20 mouse cellular contexts compared by ENCODE assay signal in the genomic region with DNA sequence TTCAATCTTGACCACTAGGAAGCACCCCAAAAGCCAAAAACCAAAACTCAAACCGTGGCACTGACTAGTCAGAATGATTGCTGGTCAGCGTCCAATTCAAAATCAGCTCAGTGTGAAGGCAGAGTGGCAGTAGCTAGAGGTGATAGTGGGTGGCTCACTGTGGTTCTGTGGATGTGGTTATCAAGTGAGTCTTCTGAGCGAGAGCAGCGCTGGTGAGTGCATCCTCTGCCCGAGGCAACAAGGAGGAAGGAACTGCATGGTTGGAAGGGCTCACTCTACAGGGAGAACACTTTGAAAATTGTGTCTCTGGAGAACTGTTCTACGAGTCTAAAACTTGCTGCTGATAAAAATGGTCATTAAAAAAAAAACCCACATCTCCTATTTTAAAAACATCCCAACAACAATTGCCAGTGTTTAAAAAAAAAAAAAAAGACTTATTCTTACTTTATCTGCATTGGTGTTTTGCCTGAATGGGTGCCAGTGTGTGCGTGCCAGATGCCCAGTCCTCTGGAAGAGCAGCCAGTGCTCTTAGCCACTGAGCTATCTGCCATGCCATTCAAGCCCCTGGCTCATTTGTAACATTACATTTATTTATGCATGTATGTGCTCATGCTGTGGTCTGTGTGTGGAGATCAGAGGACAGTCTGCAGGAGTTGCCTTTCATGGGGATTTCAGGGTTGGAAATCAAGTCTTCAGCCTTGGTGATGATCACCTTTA. TPM values are rescaled to one million over a fixed set of nuclear protein-coding genes. Genes with fewer than 3 reads are reported as not detected.
DNase-seq lines count a peak whose midpoint lies in the region; ATAC-seq and TF ChIP-seq lines count a peak whose summit lies in the region.
"Had no signal": no experiment of that assay in that cellular context is flagged by ENCODE, and none has a peak within 500 bp of the region (broad histone marks: within the 10 kb centered on the region; RNA-seq: fewer than 3 reads in every experiment).

No protein-coding gene starts in this region.

- no peaks in the 10 kb centered on the region for H3K27me3 ChIP-seq in midbrain, embryonic 11.5 days (ENCODE audit: control insufficient read depth, insufficient read depth, low read length)
- no peaks in the 10 kb centered on the region for H3K27me3 ChIP-seq in midbrain, postnatal 0 days (ENCODE audit: insufficient read depth, low read length)
- H3K27me3 ChIP-seq in hindbrain, postnatal 0 days (ENCODE audit: insufficient read depth, low read length) = no peaks in the 10 kb centered on the region
- H3K27me3 ChIP-seq: midbrain, embryonic 15.5 days had no signal

- H3K36me3 ChIP-seq in midbrain, embryonic 11.5 days (ENCODE audit: control insufficient read depth, insufficient read depth, low read length) = no peaks in the 10 kb centered on the region
- no peaks in the 10 kb centered on the region; the same call in 1 of the 2 replicates for H3K36me3 ChIP-seq in midbrain, postnatal 0 days (ENCODE audit: insufficient read depth, low read length)
- peaks cover 4% of the 10 kb centered on the region; the same call in 1 of the 2 replicates for H3K36me3 ChIP-seq in hindbrain, postnatal 0 days (ENCODE audit: insufficient read depth, low read length)

- no peak overlapping the region for H3K9ac ChIP-seq in midbrain, embryonic 11.5 days (ENCODE audit: low read length)
- H3K9ac ChIP-seq in midbrain, postnatal 0 days (replicated peaks; ENCODE audit: low read length, poor library complexity, severe bottlenecking) = no peak overlapping the region
- no peak overlapping the region for H3K9ac ChIP-seq in hindbrain, postnatal 0 days (replicated peaks; ENCODE audit: low read length)
- H3K9ac ChIP-seq: forebrain, postnatal 0 days; midbrain, embryonic 15.5 days had no signal

- peak; percentile 47 for DNase-seq in midbrain, embryonic 11.5 days (ENCODE audit: low spot score, missing footprints)
- no peak for DNase-seq in midbrain, postnatal 0 days (ENCODE audit: low spot score)
- peak; percentile 41 for DNase-seq in CD4-positive helper T cell, adult 2 months (ENCODE audit: low read depth, low spot score)
- no peak for DNase-seq in c-Kit-positive CD71-positive TER-119-positive erythroid progenitor cells, embryonic 14.5 days (ENCODE audit: low spot score)
- DNase-seq in kidney, postnatal 36 days = no peak
- no peak for DNase-seq in hindbrain, postnatal 0 days (ENCODE audit: low spot score)
- DNase-seq: adrenal gland, postnatal 36 days; cerebellum, postnatal 14 days; forebrain, postnatal 0 days; gastrocnemius, postnatal 25 days; heart, postnatal 36 days; left cerebral cortex, postnatal 4 days; lung, postnatal 36 days; right cerebral cortex, postnatal 4 days had no signal

- no peak overlapping the region for H3K4me2 ChIP-seq in midbrain, embryonic 11.5 days
- no peak overlapping the region for H3K4me2 ChIP-seq in midbrain, postnatal 0 days (ENCODE audit: low read depth, low read length, poor library complexity, severe bottlenecking)
- no peak overlapping the region for H3K4me2 ChIP-seq in hindbrain, postnatal 0 days (ENCODE audit: low read depth, low read length)
- H3K4me2 ChIP-seq: midbrain, embryonic 15.5 days had no signal

- no peak for TF ChIP-seq CTCF in midbrain, postnatal 0 days (IDR thresholded peaks at IDR 0.05)
- no peak for TF ChIP-seq CTCF in hindbrain, postnatal 0 days (IDR thresholded peaks at IDR 0.05; ENCODE audit: low read depth)

- H3K4me3 ChIP-seq in midbrain, embryonic 11.5 days (ENCODE audit: low read depth, low read length) = no peak overlapping the region
- H3K4me3 ChIP-seq in midbrain, postnatal 0 days (ENCODE audit: low read depth, low read length) = no peak overlapping the region
- H3K4me3 ChIP-seq in hindbrain, postnatal 0 days (ENCODE audit: low read length) = no peak overlapping the region
- H3K4me3 ChIP-seq: midbrain, embryonic 15.5 days had no signal

- H3K27ac ChIP-seq in midbrain, embryonic 11.5 days (ENCODE audit: low read depth, low read length) = no peak overlapping the region
- H3K27ac ChIP-seq in midbrain, postnatal 0 days (ENCODE audit: low read depth, low read length) = no peak overlapping the region
- H3K27ac ChIP-seq in hindbrain, postnatal 0 days = no peak overlapping the region
- H3K27ac ChIP-seq: midbrain, embryonic 15.5 days had no signal

- no peaks in the 10 kb centered on the region for H3K9me3 ChIP-seq in midbrain, embryonic 11.5 days (ENCODE audit: control insufficient read depth, low read length)
- no peaks in the 10 kb centered on the region for H3K9me3 ChIP-seq in midbrain, postnatal 0 days (ENCODE audit: low read length)
- no peaks in the 10 kb centered on the region for H3K9me3 ChIP-seq in hindbrain, postnatal 0 days (ENCODE audit: low read length)
- H3K9me3 ChIP-seq: midbrain, embryonic 15.5 days had no signal

- WGBS in midbrain, embryonic 11.5 days = 66% methylated on average over 7 of the region's 7 CpGs
- WGBS in midbrain, postnatal 0 days = 71% methylated on average over 7 of the region's 7 CpGs
- WGBS in hindbrain, postnatal 0 days = 62% methylated on average over 7 of the region's 7 CpGs

- ATAC-seq in midbrain, embryonic 11.5 days (ENCODE audit: low FRiP score) = no peak
- no peak for ATAC-seq in midbrain, postnatal 0 days (ENCODE audit: low FRiP score)
- peak; percentile 43 to 62; a peak in 3 of 4 replicates for ATAC-seq in hematopoietic stem cell, adult 5-6 weeks (replicated peaks in 1 of 2; ENCODE audit: insufficient read depth in 1 of 2, low FRiP score in 2 of 2, low TSS enrichment in 1 of 2, low read depth in 1 of 2, poor library complexity in 2 of 2, severe bottlenecking in 2 of 2)
- peak; percentile 45 for ATAC-seq in monocyte, adult 5-6 weeks (replicated peaks; ENCODE audit: insufficient number of reproducible peaks, low FRiP score, low TSS enrichment, poor library complexity, severe bottlenecking)
- no peak for ATAC-seq in hindbrain, postnatal 0 days
- ATAC-seq: activated CD4-positive, CD25-positive, alpha-beta regulatory T cell, adult 4 months; forebrain, postnatal 0 days; midbrain, embryonic 15.5 days had no signal

- H3K4me1 ChIP-seq in midbrain, embryonic 11.5 days (ENCODE audit: control insufficient read depth, insufficient read depth, low read length) = peaks cover 2% of the 10 kb centered on the region; the same call in 1 of the 2 replicates
- H3K4me1 ChIP-seq in midbrain, postnatal 0 days (ENCODE audit: insufficient read depth, low read length) = no peaks in the 10 kb centered on the region
- 0 out of 2 replicates have a peak, but pooled peaks cover 7% of the 10 kb centered on the region for H3K4me1 ChIP-seq in hindbrain, postnatal 0 days (ENCODE audit: insufficient read depth, low read length)

RNA-seq across cellular contexts. Expression of gene As3mt, which starts 1.3 kb away (rescaled TPM):
- polyA plus RNA-seq in midbrain, embryonic 11.5 days (2014; fragmentation: Nextera tagmentation; extraction: Ambion mirVana) = 33.8 and 37.6 TPM in 2 replicates
- 21.3 and 28.9 TPM in 2 replicates for total RNA-seq in midbrain, postnatal 0 days (2014; rRNA removed)
- 36.4 and 37.9 TPM in 2 replicates for polyA plus RNA-seq in midbrain, postnatal 0 days (2015; fragmentation: Nextera tagmentation; extraction: Ambion mirVana)
- 62.6 and 67.5 TPM in 2 replicates for total RNA-seq in hematopoietic stem cell, adult 5-6 weeks (2017)
- total RNA-seq in monocyte, adult 5-6 weeks (2017) = 43.3 to 130 TPM (median 45.7 TPM) in 3 replicates
- total RNA-seq in hindbrain, postnatal 0 days (2014; rRNA removed) = 16.0 and 19.0 TPM in 2 replicates
- 32.9 and 34.9 TPM in 2 replicates for polyA plus RNA-seq in hindbrain, postnatal 0 days (2015; fragmentation: Nextera tagmentation; extraction: Ambion mirVana)

RNA-seq across cellular contexts. Expression of gene Borcs7, which starts 16.2 kb away (rescaled TPM):
- polyA plus RNA-seq in midbrain, embryonic 11.5 days (2014; fragmentation: Nextera tagmentation; extraction: Ambion mirVana) = 15.3 and 16.2 TPM in 2 replicates
- 13.2 and 16.3 TPM in 2 replicates for total RNA-seq in midbrain, postnatal 0 days (2014; rRNA removed)
- polyA plus RNA-seq in midbrain, postnatal 0 days (2015; fragmentation: Nextera tagmentation; extraction: Ambion mirVana) = 41.3 and 43.0 TPM in 2 replicates
- total RNA-seq in hematopoietic stem cell, adult 5-6 weeks (2017) = 5.9 and 7.6 TPM in 2 replicates
- 10.0 to 20.7 TPM (median 12.4 TPM) in 3 replicates for total RNA-seq in monocyte, adult 5-6 weeks (2017)
- total RNA-seq in hindbrain, postnatal 0 days (2014; rRNA removed) = 9.3 and 11.2 TPM in 2 replicates
- polyA plus RNA-seq in hindbrain, postnatal 0 days (2015; fragmentation: Nextera tagmentation; extraction: Ambion mirVana) = 37.1 and 38.9 TPM in 2 replicates

RNA-seq across cellular contexts. Expression of gene Cyp17a1, which starts 33.0 kb away (rescaled TPM):
- not detected in 2 replicates for polyA plus RNA-seq in midbrain, embryonic 11.5 days (2014; fragmentation: Nextera tagmentation; extraction: Ambion mirVana)
- total RNA-seq in midbrain, postnatal 0 days (2014; rRNA removed) = not detected in 2 replicates
- polyA plus RNA-seq in midbrain, postnatal 0 days (2015; fragmentation: Nextera tagmentation; extraction: Ambion mirVana) = not detected in 2 replicates
- total RNA-seq in hematopoietic stem cell, adult 5-6 weeks (2017) = not detected in 2 replicates
- 1.6 to 6.0 TPM (median 3.4 TPM) in 3 replicates for total RNA-seq in monocyte, adult 5-6 weeks (2017)
- not detected in 2 replicates for total RNA-seq in hindbrain, postnatal 0 days (2014; rRNA removed)
- not detected in 2 replicates for polyA plus RNA-seq in hindbrain, postnatal 0 days (2015; fragmentation: Nextera tagmentation; extraction: Ambion mirVana)
- total RNA-seq: forebrain, postnatal 0 days; gastrocnemius, postnatal 25 days; heart, postnatal 36 days; layer of hippocampus, postnatal 25 days had no signal
- polyA plus RNA-seq: activated CD4-positive, CD25-positive, alpha-beta regulatory T cell, adult 4 months; embryonic facial prominence, embryonic 11.5 days; forebrain, postnatal 0 days; midbrain, embryonic 15.5 days had no signal

RNA-seq across cellular contexts. Expression of gene Cnnm2, which starts 55.5 kb away (rescaled TPM):
- polyA plus RNA-seq in midbrain, embryonic 11.5 days (2014; fragmentation: Nextera tagmentation; extraction: Ambion mirVana) = 4.5 and 4.9 TPM in 2 replicates
- 26.1 and 37.5 TPM in 2 replicates for total RNA-seq in midbrain, postnatal 0 days (2014; rRNA removed)
- polyA plus RNA-seq in midbrain, postnatal 0 days (2015; fragmentation: Nextera tagmentation; extraction: Ambion mirVana) = 8.2 and 8.3 TPM in 2 replicates
- total RNA-seq in hematopoietic stem cell, adult 5-6 weeks (2017) = 4.3 and 8.4 TPM in 2 replicates
- total RNA-seq in monocyte, adult 5-6 weeks (2017) = 2.6 to 10.0 TPM (median 5.9 TPM) in 3 replicates
- total RNA-seq in hindbrain, postnatal 0 days (2014; rRNA removed) = 45.7 and 47.2 TPM in 2 replicates
- polyA plus RNA-seq in hindbrain, postnatal 0 days (2015; fragmentation: Nextera tagmentation; extraction: Ambion mirVana) = 9.5 and 9.6 TPM in 2 replicates

Comparison
In these comparisons a context has a peak if more than half of its experiments do, and no peak if none do; other contexts are left out.
1. DNase-seq: peak in midbrain, embryonic 11.5 days (single experiment) and CD4-positive helper T cell, adult 2 months (single experiment); none in midbrain, postnatal 0 days (single experiment), c-Kit-positive CD71-positive TER-119-positive erythroid progenitor cells, embryonic 14.5 days (single experiment), kidney, postnatal 36 days (0 of 2) and hindbrain, postnatal 0 days (single experiment).
2. ATAC-seq: peak in hematopoietic stem cell, adult 5-6 weeks (2 of 2) and monocyte, adult 5-6 weeks (single experiment); none in midbrain, embryonic 11.5 days (single experiment), midbrain, postnatal 0 days (single experiment) and hindbrain, postnatal 0 days (single experiment).